Mouse (Mus musculus): ENCODE results near the gene Ppp6r2.

Ppp6r2 gene

GRCm38 (mm10) chr15:89309962-89310498, 98.7 kb downstream of the Ppp6r2 start:
- peak; percentile 54 to 76 for DNase-seq (ENCODE audit: low spot score in 2 of 2)

- DNase-seq (ENCODE audit: low spot score in 2 of 2): no peak
Observed at GRCm38 (mm10) chr15:89313359-89313758, 102.0 kb downstream of the Ppp6r2 start.

- no peak for DNase-seq (ENCODE audit: low spot score in 2 of 2)
Observed at GRCm38 (mm10) chr15:89314107-89314506, 102.8 kb downstream of the Ppp6r2 start.

- DNase-seq (ENCODE audit: low spot score in 2 of 2): no peak
Observed at GRCm38 (mm10) chr15:89314511-89315189, 103.3 kb downstream of the Ppp6r2 start.

- DNase-seq (ENCODE audit: low spot score in 2 of 2): peak; percentile 96 to 98
Observed at GRCm38 (mm10) chr15:89315190-89315731, 103.9 kb downstream of the Ppp6r2 start, which contains the start of gene Sbf1. TSS of gene Sbf1 (minus strand) at chr15:89315311.

GRCm38 (mm10) chr15:89316146-89316545, 104.8 kb downstream of the Ppp6r2 start:
- no peak for DNase-seq (ENCODE audit: low spot score in 2 of 2)

GRCm38 (mm10) chr15:89321264-89321663, 109.9 kb downstream of the Ppp6r2 start:
- DNase-seq (ENCODE audit: low spot score in 2 of 2): no peak

GRCm38 (mm10) chr15:89322670-89323522, 111.5 kb downstream of the Ppp6r2 start, which contains the start of gene Adm2:
TSS of gene Adm2 (plus strand) at chr15:89322720.
- DNase-seq (ENCODE audit: low spot score in 2 of 2): no peak

GRCm38 (mm10) chr15:89323656-89324055, 112.3 kb downstream of the Ppp6r2 start:
- no peak for DNase-seq (ENCODE audit: low spot score in 2 of 2)

GRCm38 (mm10) chr15:89326441-89326840, 115.1 kb downstream of the Ppp6r2 start:
- no peak for DNase-seq (ENCODE audit: low spot score in 2 of 2)

GRCm38 (mm10) chr15:89334271-89334670, 122.9 kb downstream of the Ppp6r2 start, which contains the start of gene Miox:
TSS of gene Miox (plus strand) at chr15:89334398.
- DNase-seq (ENCODE audit: low spot score in 2 of 2): no peak

- no peak for DNase-seq (ENCODE audit: low spot score in 2 of 2)
Observed at GRCm38 (mm10) chr15:89334774-89335537, 123.6 kb downstream of the Ppp6r2 start.

GRCm38 (mm10) chr15:89336422-89336821, 125.1 kb downstream of the Ppp6r2 start:
- DNase-seq (ENCODE audit: low spot score in 2 of 2): no peak
